Mouse (Mus musculus) CH12.LX (cell line): ENCODE measurements around the gene Slit2. TPM values are rescaled to one million over a fixed set of nuclear protein-coding genes. Genes with fewer than 3 reads are reported as not detected.

Source experiments
- DNase-seq: peaks from one replicate; pipeline ENCODE4 v3.0.0-alpha.2; 2013; ENCODE audit errors: extremely low read depth
- H3K27ac ChIP-seq: 2 replicates; pipeline ENCODE4 v1.5.1; 2012; ENCODE audit warnings: low read depth, mild to moderate bottlenecking, control low read depth, moderate library complexity; ENCODE audit not compliant: insufficient read depth
- H3K27me3 ChIP-seq: replicated peaks from 2 replicates; pipeline ENCODE3; 2012; ENCODE audit warnings: inconsistent platforms
- H3K36me3 ChIP-seq, 2 experiments: replicated peaks in 1 of 2; 2 replicates each; pipeline versions ENCODE3 to v1.6.1; 2012; ENCODE audit warnings: inconsistent platforms in 1 of 2, low read length in 1 of 2, mild to moderate bottlenecking in 1 of 2, mixed read lengths in 1 of 2, moderate library complexity in 1 of 2; ENCODE audit not compliant: control insufficient read depth in 1 of 2, insufficient read depth in 1 of 2
- H3K4me1 ChIP-seq, 2 experiments: 2 replicates each; pipeline ENCODE4 v1.6.1; 2012; ENCODE audit warnings: inconsistent platforms in 1 of 2, moderate library complexity in 1 of 2; ENCODE audit not compliant: insufficient read depth in 2 of 2, control insufficient read depth in 1 of 2
- H3K4me2 ChIP-seq: 2 replicates; pipeline ENCODE4 v1.6.1; 2012; ENCODE audit warnings: low read depth, mild to moderate bottlenecking, control low read depth; ENCODE audit not compliant: poor library complexity, insufficient read depth, severe bottlenecking
- H3K4me3 ChIP-seq, 3 experiments: fragments of 150-350 bp in 1 of 3; sonication (generic) in 1 of 3; replicated peaks in 1 of 3; 2 replicates each; pipeline versions ENCODE3 to v1.5.1; 2011 to 2012; ENCODE audit warnings: low read depth in 2 of 3, low read length in 2 of 3, mild to moderate bottlenecking in 2 of 3, moderate library complexity in 2 of 3, control low read depth in 1 of 3, improper control_type of control experiment in 1 of 3, inconsistent platforms in 1 of 3, mixed read lengths in 1 of 3; ENCODE audit not compliant: poor library complexity in 1 of 3
- H3K79me2 ChIP-seq: replicated peaks from 2 replicates; pipeline ENCODE4 v1.6.1; 2012; ENCODE audit warnings: mild to moderate bottlenecking, moderate library complexity; ENCODE audit not compliant: control insufficient read depth, poor library complexity, insufficient read depth, severe bottlenecking; ENCODE audit errors: extremely low read depth
- H3K9ac ChIP-seq: 2 replicates; pipeline ENCODE4 v1.6.1; 2012; ENCODE audit warnings: low read depth, mild to moderate bottlenecking, control low read depth, moderate library complexity; ENCODE audit not compliant: insufficient read depth
- H3K9me3 ChIP-seq: replicated peaks from 2 replicates; pipeline ENCODE3; 2012; ENCODE audit warnings: low read length, inconsistent platforms, mixed read lengths
- CHD2 ChIP-seq: IDR thresholded peaks from 2 replicates; pipeline ENCODE4 v1.6.1; 2011; ENCODE audit warnings: low read length, improper control_type of control experiment
- CTCF ChIP-seq, 2 experiments: IDR thresholded peaks in 1 of 2; conservative IDR thresholded peaks in 1 of 2; 2 replicates each; pipeline ENCODE4 v1.5.1; 2011 to 2012; ENCODE audit warnings: low read depth in 2 of 2, low read length in 2 of 2, improper control_type of control experiment in 1 of 2, inconsistent platforms in 1 of 2, mild to moderate bottlenecking in 1 of 2, moderate library complexity in 1 of 2
- ELF1 ChIP-seq: IDR thresholded peaks from 2 replicates; pipeline ENCODE4 v1.6.1; 2014; ENCODE audit warnings: low read depth, mild to moderate bottlenecking, inconsistent platforms, low read length, improper control_type of control experiment
- GABPA ChIP-seq: IDR thresholded peaks from 2 replicates; pipeline ENCODE4 v1.6.1; 2012; ENCODE audit warnings: low read depth, low read length, improper control_type of control experiment, inconsistent platforms; ENCODE audit not compliant: insufficient replicate concordance
- IRF4 ChIP-seq: IDR thresholded peaks from 2 replicates; pipeline ENCODE4 v1.6.1; 2014; ENCODE audit warnings: low read depth, mild to moderate bottlenecking, inconsistent platforms, low read length, improper control_type of control experiment
- JUN ChIP-seq: IDR thresholded peaks from 2 replicates; pipeline ENCODE4 v1.6.1; 2011; ENCODE audit warnings: low read depth, mild to moderate bottlenecking, low read length, improper control_type of control experiment, moderate library complexity; ENCODE audit not compliant: insufficient read depth
- JUND ChIP-seq: conservative IDR thresholded peaks from 2 replicates; pipeline ENCODE4 v1.6.1; 2011; ENCODE audit warnings: low read depth, low read length, improper control_type of control experiment
- KAT2A ChIP-seq: IDR thresholded peaks from 2 replicates; pipeline ENCODE4 v1.6.1; 2012; ENCODE audit warnings: low read length, improper control_type of control experiment, inconsistent platforms; ENCODE audit not compliant: insufficient replicate concordance
- MAX ChIP-seq: IDR thresholded peaks from 2 replicates; pipeline ENCODE4 v1.6.1; 2011; ENCODE audit warnings: low read length, improper control_type of control experiment
- MAZ ChIP-seq: IDR thresholded peaks from 2 replicates; pipeline ENCODE4 v1.6.1; 2012; ENCODE audit warnings: low read depth, mild to moderate bottlenecking, inconsistent platforms, low read length, improper control_type of control experiment, moderate library complexity
- MEF2A ChIP-seq: IDR thresholded peaks from 2 replicates; pipeline ENCODE4 v1.6.1; 2014; ENCODE audit warnings: low read depth, mild to moderate bottlenecking, inconsistent platforms, low read length, improper control_type of control experiment, borderline replicate concordance
- MXI1 ChIP-seq: IDR thresholded peaks from 2 replicates; pipeline ENCODE4 v1.6.1; 2011; ENCODE audit warnings: mild to moderate bottlenecking, low read depth, low read length, improper control_type of control experiment
- POLR2A ChIP-seq: IDR thresholded peaks from 2 replicates; pipeline ENCODE4 v1.6.1; 2011; ENCODE audit warnings: low read depth, mild to moderate bottlenecking, improper control_type of control experiment, low read length
- RAD21 ChIP-seq: IDR thresholded peaks from 2 replicates; pipeline ENCODE4 v1.6.1; 2011; ENCODE audit warnings: low read depth, mild to moderate bottlenecking, low read length, improper control_type of control experiment, moderate library complexity
- RCOR1 ChIP-seq: conservative IDR thresholded peaks from 2 replicates; pipeline ENCODE4 v1.6.1; 2012; ENCODE audit warnings: low read depth, mild to moderate bottlenecking, inconsistent platforms, low read length, improper control_type of control experiment
- TBP ChIP-seq: conservative IDR thresholded peaks from 2 replicates; pipeline ENCODE4 v1.6.1; 2011; ENCODE audit warnings: low read depth, low read length, improper control_type of control experiment
- TCF12 ChIP-seq: IDR thresholded peaks from 2 replicates; pipeline ENCODE4 v1.6.1; 2014; ENCODE audit warnings: low read depth, mild to moderate bottlenecking, inconsistent platforms, low read length, improper control_type of control experiment
- UBTF ChIP-seq: IDR thresholded peaks from 2 replicates; pipeline ENCODE4 v1.6.1; 2012; ENCODE audit warnings: low read depth, mild to moderate bottlenecking, inconsistent platforms, low read length, improper control_type of control experiment, moderate library complexity
- USF1 ChIP-seq: IDR thresholded peaks from 2 replicates; pipeline ENCODE4 v1.6.1; 2014; ENCODE audit warnings: low read depth, mild to moderate bottlenecking, inconsistent platforms, low read length, improper control_type of control experiment
- USF2 ChIP-seq: conservative IDR thresholded peaks from 2 replicates; pipeline ENCODE4 v1.6.1; 2011; ENCODE audit warnings: low read depth, low read length, improper control_type of control experiment
- ZC3H11A ChIP-seq: IDR thresholded peaks from 2 replicates; pipeline ENCODE4 v1.6.1; 2012; ENCODE audit warnings: low read depth, mild to moderate bottlenecking, inconsistent platforms, low read length, improper control_type of control experiment
- ZNF384 ChIP-seq: IDR thresholded peaks from 2 replicates; pipeline ENCODE4 v1.6.1; 2012; ENCODE audit warnings: low read depth, low read length, improper control_type of control experiment, inconsistent platforms
- dilution Hi-C: fragments of 300-500 bp; cut with MboI; formaldehyde crosslinking; loops from 2 replicates; pipeline ENCODE4 v1.14.3; 2020; ENCODE audit warnings: low sequenced_read_pairs; ENCODE audit not compliant: extremely low pct_unique_long_range_greater_than_20kb, extremely low pct_ligation_motif_present
- in situ Hi-C: fragments of 300-500 bp; cut with MboI; formaldehyde crosslinking; loops from 3 replicates; pipeline ENCODE4 v1.14.3; 2019; ENCODE audit warnings: low sequenced_read_pairs, low pct_ligation_motif_present, low pct_unique_long_range_greater_than_20kb, mixed read lengths
- polyA plus RNA-seq: library from polyadenylated mRNA; unstranded; fragments of >175 nt; gene quantifications from 2 replicates; pipeline ENCODE4 v1.2.1, GENCODE M21; 2012; ENCODE audit warnings: low read depth; ENCODE audit not compliant: insufficient read length
- total RNA-seq, 2 experiments: library from RNA; depleted of rRNA; stranded (reverse); fragments of 300-350 nt in 1 of 2; fragments of >200 nt in 1 of 2; gene quantifications; 2 replicates each; pipeline ENCODE4 v1.2.3; 2012 to 2014

Gene Slit2
- total and polyA plus RNA-seq, 3 experiments: 0.04 to 0.20 (median 0.17) TPM

GRCm38 (mm10) chr5:48050637-48051314, 67.8 kb downstream of the Slit2 start:
- dilution Hi-C loops (no loop called here), in situ Hi-C loops (no loop called here)
- Histone ChIP-seq H3K4me1 (no peaks in the 10 kb centered on the region), H3K27me3 (no peaks in the 10 kb centered on the region), H3K79me2 (no peaks in the 10 kb centered on the region), H3K4me2 (no peak overlapping the region), H3K27ac (no peak overlapping the region), H3K36me3 (no peaks in the 10 kb centered on the region)
- DNase-seq: no peak
- no peak for TF ChIP-seq ZNF384
- TF ChIP-seq ZC3H11A: no peak
- TF ChIP-seq MEF2A: no peak
- TF ChIP-seq USF2: no peak
- no peak for TF ChIP-seq CHD2
- TF ChIP-seq GABPA: no peak
- TF ChIP-seq MXI1: no peak
- TF ChIP-seq IRF4: no peak
- TF ChIP-seq RAD21: no peak
- no peak for TF ChIP-seq JUND
- TF ChIP-seq, all 38 proteins: peak for 0
- Histone ChIP-seq H3K9ac (no peak overlapping the region), H3K4me3 (no peak overlapping the region), H3K9me3 (peaks cover 9% of the 10 kb centered on the region)

GRCm38 (mm10) chr5:48058612-48059011, 75.7 kb downstream of the Slit2 start:
- dilution Hi-C loops (no loop called here), in situ Hi-C loops (no loop called here)
- H3K27me3 ChIP-seq: no peaks in the 10 kb centered on the region

GRCm38 (mm10) chr5:48060715-48061114, 77.8 kb downstream of the Slit2 start:
- dilution Hi-C loops: no loop called here
- H3K27ac ChIP-seq: no peak overlapping the region
- no peaks in the 10 kb centered on the region for H3K27me3 ChIP-seq

More at GRCm38 (mm10) chr5:48058612-48059011, 75.7 kb downstream of the Slit2 start:
- TF ChIP-seq JUND (no peak), JUN (no peak)
- no peak overlapping the region for H3K9ac ChIP-seq
- H3K9me3 ChIP-seq: peaks cover 13% of the 10 kb centered on the region
- H3K36me3 ChIP-seq: no peaks in the 10 kb centered on the region
- no peak overlapping the region for H3K27ac ChIP-seq
- H3K79me2 ChIP-seq: no peaks in the 10 kb centered on the region
- DNase-seq: no peak
- H3K4me3 ChIP-seq: no peak overlapping the region
- H3K4me2 ChIP-seq: no peak overlapping the region
- no peaks in the 10 kb centered on the region for H3K4me1 ChIP-seq

More at GRCm38 (mm10) chr5:48060715-48061114, 77.8 kb downstream of the Slit2 start:
- no peaks in the 10 kb centered on the region for H3K4me1 ChIP-seq
- H3K4me3 ChIP-seq: no peak overlapping the region
- H3K36me3 ChIP-seq: no peaks in the 10 kb centered on the region
- H3K4me2 ChIP-seq: no peak overlapping the region
- H3K9me3 ChIP-seq: peaks cover 17% of the 10 kb centered on the region
- in situ Hi-C loops: no loop called here
- TF ChIP-seq USF2 (no peak), USF1 (no peak), POLR2A (no peak), UBTF (no peak), ZNF384 (no peak), TCF12 (no peak), CHD2 (no peak), TBP (no peak), ELF1 (no peak), RCOR1 (no peak), MAZ (no peak), MAX (no peak), CTCF (conservative IDR thresholded peaks at IDR 0.05 in 1 of 2, IDR thresholded peaks at IDR 0.05 in 1 of 2; ENCODE audit: low read depth in 2 of 2, low read length in 2 of 2) (no peak), JUND (no peak), KAT2A (no peak)
- H3K9ac ChIP-seq: no peak overlapping the region
- no peak for DNase-seq
- no peaks in the 10 kb centered on the region for H3K79me2 ChIP-seq
